Mouse (Mus musculus) hindbrain, postnatal 0 days (tissue): ENCODE results near the gene Rpp38. TPM values are rescaled to one million over a fixed set of nuclear protein-coding genes. Genes with fewer than 3 reads are reported as not detected.
A peak's percentile ranks its signal among the peaks of the same experiment; 100 is the strongest.

Experiments used
- ATAC-seq: fragments of 200-750 bp; cut with Nextera tagmentation; 2 replicates; pipeline ENCODE4 v1.8.0; 2017; ENCODE audit warnings: mild to moderate bottlenecking, moderate TSS enrichment, moderate library complexity
- DNase-seq: peaks from one replicate; pipeline ENCODE4 v3.0.0-alpha.2; 2015; ENCODE audit warnings: low spot score
- H3K27ac ChIP-seq: fragments of 300-500 bp; sonication (generic); 2 replicates; pipeline ENCODE4 v1.5.1; 2014; ENCODE audit warnings: mild to moderate bottlenecking
- H3K27me3 ChIP-seq: fragments of 300-500 bp; sonication (generic); 2 replicates; pipeline ENCODE4 v1.6.1; 2014; ENCODE audit warnings: low read length, mixed read lengths; ENCODE audit not compliant: insufficient read depth
- H3K36me3 ChIP-seq: fragments of 300-500 bp; sonication (generic); 2 replicates; pipeline ENCODE4 v1.6.1; 2014; ENCODE audit warnings: low read length, mixed read lengths; ENCODE audit not compliant: insufficient read depth
- H3K4me1 ChIP-seq: fragments of 300-500 bp; sonication (generic); 2 replicates; pipeline ENCODE4 v1.6.1; 2014; ENCODE audit warnings: antibody characterized with exemption, low read length, mixed read lengths; ENCODE audit not compliant: insufficient read depth
- H3K4me2 ChIP-seq: fragments of 300-500 bp; sonication (generic); 2 replicates; pipeline ENCODE4 v1.6.1; 2014; ENCODE audit warnings: low read depth, mild to moderate bottlenecking, low read length, moderate library complexity, mixed read lengths
- H3K4me3 ChIP-seq: fragments of 300-500 bp; sonication (generic); 2 replicates; pipeline ENCODE4 v1.5.1; 2014; ENCODE audit warnings: low read length
- H3K9ac ChIP-seq: fragments of 300-500 bp; sonication (generic); replicated peaks from 2 replicates; pipeline ENCODE4 v1.6.1; 2014; ENCODE audit warnings: mild to moderate bottlenecking, low read length, moderate library complexity, mixed read lengths
- H3K9me3 ChIP-seq: fragments of 300-500 bp; sonication (generic); 2 replicates; pipeline ENCODE4 v1.6.1; 2016; ENCODE audit warnings: low read length, mixed read lengths
- CTCF ChIP-seq: IDR thresholded peaks from 2 replicates; pipeline ENCODE4 v1.5.1; 2016; ENCODE audit warnings: antibody characterized with exemption, control low read depth, low read depth
- WGBS: fragments of 180-500 bp; shearing (Covaris S2); extraction: QIAGEN DNeasy Blood & Tissue Kit; methylation state at CpG from one replicate; pipeline ENCODE4 v1.1.7; 2014; 5-methylcytosine and 5-hydroxymethylcytosine counted together
- polyA plus RNA-seq: library from polyadenylated mRNA; unstranded; fragments of >200 nt; fragmentation: Nextera tagmentation; extraction: Ambion mirVana; gene quantifications from 2 replicates; pipeline ENCODE4 v1.2.1, GENCODE M21; 2015
- total RNA-seq: library from RNA; depleted of rRNA; stranded (reverse); fragments of >200 nt; gene quantifications from 2 replicates; pipeline ENCODE4 v1.2.3, GENCODE M21; 2014

The Rpp38 gene
- total and polyA plus RNA-seq, 2 experiments from 2014 or later, result 7.0 to 7.1 TPM

DNA sequence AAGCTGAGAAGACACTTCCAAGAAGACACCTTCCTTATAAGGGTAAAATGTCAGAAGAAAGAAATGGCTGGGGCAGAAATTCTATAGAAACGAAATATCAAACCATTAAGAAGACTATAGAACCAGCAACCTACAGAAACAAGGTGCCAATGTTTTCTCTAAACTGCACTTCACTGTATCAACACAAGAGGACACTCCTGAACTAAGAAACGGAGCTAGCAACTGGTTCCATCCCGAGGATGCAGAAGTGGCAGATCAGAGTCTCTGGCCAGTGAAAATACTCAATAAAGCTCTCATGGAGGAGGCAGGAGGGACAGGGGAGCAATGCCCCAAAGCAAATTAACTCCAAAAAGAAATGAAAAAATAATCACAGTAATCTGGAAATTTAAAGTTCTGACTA lies 16.5 kb upstream of the Rpp38 start:
- WGBS, result 24% methylated on average over 3 of the region's 3 CpGs
- peak; percentile 89 for TF ChIP-seq CTCF
- ATAC-seq (peak; percentile 59; the same call in 1 of the 2 replicates), DNase-seq (peak; percentile 78)
- no peaks in the 10 kb centered on the region for H3K9me3 ChIP-seq
- H3K4me3 ChIP-seq, result no peak overlapping the region
- H3K9ac ChIP-seq, result no peak overlapping the region
- no peaks in the 10 kb centered on the region for H3K27me3 ChIP-seq
- no peaks in the 10 kb centered on the region for H3K4me1 ChIP-seq
- H3K36me3 ChIP-seq, result no peaks in the 10 kb centered on the region
- no peak overlapping the region for H3K4me2 ChIP-seq
- no peak overlapping the region for H3K27ac ChIP-seq

DNA sequence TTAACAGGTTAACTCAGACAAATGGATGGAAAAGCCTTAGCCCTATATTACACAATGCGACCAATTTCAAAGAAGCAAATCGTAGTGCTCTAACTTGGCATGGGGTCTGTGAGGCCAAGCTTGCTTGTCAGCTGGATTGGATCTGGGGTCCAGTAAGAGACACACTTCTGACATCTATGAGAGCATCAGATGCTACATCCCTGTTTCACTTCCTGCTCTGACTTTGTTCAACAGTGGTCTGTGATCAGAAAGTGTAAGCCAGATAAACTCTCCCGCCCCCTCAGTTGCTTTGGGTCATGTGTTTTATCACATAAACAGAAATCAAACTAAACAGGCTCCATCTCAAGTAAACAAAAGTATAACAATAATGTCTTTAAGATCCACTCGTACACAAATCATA lies 16.0 kb upstream of the Rpp38 start:
- no peak overlapping the region for H3K27ac ChIP-seq
- H3K36me3 ChIP-seq, result no peaks in the 10 kb centered on the region
- no peaks in the 10 kb centered on the region for H3K27me3 ChIP-seq
- H3K9ac ChIP-seq, result no peak overlapping the region
- 80% methylated on average over 4 of the region's 4 CpGs for WGBS
- ATAC-seq (no peak), DNase-seq (no peak)
- no peak overlapping the region for H3K4me3 ChIP-seq
- TF ChIP-seq CTCF, result no peak
- no peaks in the 10 kb centered on the region for H3K4me1 ChIP-seq
- no peak overlapping the region for H3K4me2 ChIP-seq
- H3K9me3 ChIP-seq, result no peaks in the 10 kb centered on the region

DNA sequence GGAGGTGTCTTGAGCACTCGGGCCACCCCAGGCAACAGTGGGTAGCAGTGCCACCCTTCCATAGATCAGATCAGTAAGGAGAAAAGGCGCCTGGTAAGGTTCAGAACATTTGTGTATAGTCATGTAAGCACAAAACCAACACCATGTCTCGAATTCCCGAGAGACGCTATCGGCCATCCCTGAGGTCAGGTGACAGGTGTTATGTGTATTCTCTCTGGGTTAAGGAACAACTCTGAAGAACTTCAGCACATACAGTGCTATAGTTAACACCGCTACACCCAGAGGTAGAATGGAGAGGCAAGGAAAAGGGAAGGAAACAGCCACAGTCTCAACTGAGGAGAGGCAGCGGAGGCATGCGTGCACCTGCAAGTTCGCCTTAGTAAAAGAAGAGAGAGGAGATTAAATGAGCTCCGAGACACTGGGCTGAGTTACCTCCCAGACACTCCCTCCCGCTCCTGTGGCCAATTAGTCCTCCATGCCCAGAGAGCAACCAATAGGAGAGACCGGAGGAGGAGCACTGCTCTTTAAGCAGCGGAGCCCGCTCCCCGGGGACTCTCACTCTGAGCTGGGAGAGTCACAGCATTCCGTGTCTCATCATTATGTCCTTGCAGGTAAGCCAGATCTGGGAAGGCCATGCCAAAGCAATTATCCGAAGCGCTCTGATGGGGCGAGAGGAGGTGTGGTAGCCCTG lies 3.3 kb upstream of the Rpp38 start, which contains the start of gene Acbd7:
TSS of gene Acbd7 (plus strand) at position 558 of the 691 bp plus-strand sequence.
- ATAC-seq, result peak; percentile 18; the same call in 1 of the 2 replicates
- peak within 1 kb of the TSS; percentile 30 for H3K9ac ChIP-seq

DNA sequence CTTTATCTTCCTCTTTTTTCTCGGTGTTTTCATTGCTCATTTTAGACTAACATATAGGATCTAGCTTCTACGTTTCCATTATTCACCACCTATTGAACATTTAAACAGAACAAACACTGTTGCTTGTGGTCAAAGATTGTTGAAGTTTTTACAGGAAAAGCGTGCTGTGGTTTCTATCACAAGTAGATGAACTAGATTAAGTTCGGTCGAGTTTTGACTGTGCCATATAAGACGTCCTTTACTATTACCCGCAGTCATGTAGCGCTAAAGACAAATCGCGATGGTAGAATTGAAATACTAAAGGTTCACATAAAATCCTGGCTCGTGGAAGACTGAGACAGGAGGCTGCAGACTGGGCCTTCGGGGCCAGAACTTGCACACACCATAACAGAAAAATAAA lies 1.3 kb upstream of the Rpp38 start:
- Histone ChIP-seq H3K4me1 (peaks cover 23% of the 10 kb centered on the region), H3K9me3 (no peaks in the 10 kb centered on the region), H3K27me3 (no peaks in the 10 kb centered on the region), H3K4me3 (no peak overlapping the region), H3K36me3 (0 out of 2 replicates have a peak, but pooled peaks cover 8% of the 10 kb centered on the region), H3K4me2 (no peak overlapping the region), H3K9ac (no peak overlapping the region), H3K27ac (no peak overlapping the region)
- ATAC-seq (no peak), DNase-seq (no peak)
- no peak for TF ChIP-seq CTCF
- 91% methylated on average over 12 of the region's 12 CpGs for WGBS

More for the DNA sequence above, 3.3 kb upstream of the Rpp38 start, which contains the start of gene Acbd7:
- Histone ChIP-seq H3K4me1 (peaks cover 21% of the 10 kb centered on the region), H3K27me3 (no peaks in the 10 kb centered on the region), H3K9me3 (no peaks in the 10 kb centered on the region), H3K27ac (no peak within 1 kb of the TSS), H3K36me3 (no peaks in the 10 kb centered on the region), H3K4me2 (peak within 1 kb of the TSS; percentile 74), H3K4me3 (peak within 1 kb of the TSS; percentile 32)
- no peak for TF ChIP-seq CTCF
- 4% methylated on average over 20 of the region's 20 CpGs for WGBS
- DNase-seq, result peak; percentile 84

DNA sequence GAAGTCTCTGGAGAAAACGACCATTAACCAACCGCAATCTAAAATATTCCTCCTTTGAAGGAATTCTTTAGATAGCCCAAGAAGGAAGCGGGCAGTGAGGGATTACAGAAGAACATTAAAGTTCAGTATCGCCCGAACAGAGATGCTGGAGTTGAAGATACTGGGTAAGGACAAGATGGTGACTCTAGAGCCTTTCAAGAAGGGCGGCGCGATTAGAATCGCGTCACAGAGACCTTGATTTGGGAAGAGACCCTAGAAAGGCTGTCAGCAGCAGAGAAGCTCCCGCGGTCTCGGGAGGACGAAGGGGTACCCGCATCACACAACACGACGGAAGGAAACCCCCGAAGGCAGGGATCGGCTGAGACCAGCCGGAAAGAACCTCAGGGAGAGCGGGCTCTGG lies 387 bp downstream of the Rpp38 start:
- TF ChIP-seq CTCF, result no peak
- peak overlapping the region; percentile 67 for H3K4me3 ChIP-seq
- peaks cover 23% of the 10 kb centered on the region for H3K4me1 ChIP-seq
- peak overlapping the region; percentile 87 for H3K27ac ChIP-seq
- ATAC-seq, result no peak; the same call in 1 of the 2 replicates
- no peaks in the 10 kb centered on the region for H3K9me3 ChIP-seq
- H3K9ac ChIP-seq, result peak overlapping the region; percentile 70
- no peak for DNase-seq
- WGBS, result 2% methylated on average over 21 of the region's 21 CpGs
- peak overlapping the region; percentile 79 for H3K4me2 ChIP-seq
- 0 out of 2 replicates have a peak, but pooled peaks cover 15% of the 10 kb centered on the region for H3K36me3 ChIP-seq
- H3K27me3 ChIP-seq, result no peaks in the 10 kb centered on the region

DNA sequence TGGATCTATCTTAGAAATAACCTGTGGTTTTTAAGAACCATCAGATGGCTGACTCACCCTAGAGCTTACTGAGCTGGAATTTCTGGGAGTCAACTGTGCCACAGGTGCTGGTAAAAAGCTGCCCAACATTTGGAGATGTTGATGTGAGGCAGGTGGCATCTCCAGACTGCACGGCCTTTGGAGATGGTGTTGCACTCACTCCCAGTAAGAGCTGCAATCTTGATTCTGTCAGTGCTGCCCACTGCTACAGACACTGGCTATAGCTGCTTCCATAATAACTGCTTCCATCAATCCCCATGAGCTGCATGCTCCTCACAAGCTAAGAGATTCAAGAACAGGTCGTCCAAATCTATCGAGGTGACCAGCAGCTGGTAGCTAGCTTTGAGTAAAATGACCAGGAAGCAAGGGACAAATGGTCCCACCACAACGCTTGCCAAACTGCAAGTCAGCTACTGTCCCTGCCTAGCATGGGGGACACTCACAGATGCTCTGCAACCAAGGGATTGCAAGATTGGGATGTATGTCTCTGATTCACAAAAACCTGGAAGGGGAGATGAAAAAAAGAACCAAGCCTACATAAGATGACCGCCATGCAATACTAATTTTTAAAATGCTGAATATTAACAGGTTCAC lies 1.3 kb downstream of the Rpp38 start:
- Histone ChIP-seq H3K27me3 (no peaks in the 10 kb centered on the region), H3K27ac (peak overlapping the region; percentile 87; the same call in 1 of the 2 replicates), H3K9me3 (no peaks in the 10 kb centered on the region), H3K4me2 (peak overlapping the region; percentile 79), H3K9ac (no peak overlapping the region; the same call in 1 of the 2 replicates), H3K4me3 (peak overlapping the region; percentile 67), H3K36me3 (peaks cover 19% of the 10 kb centered on the region; the same call in 1 of the 2 replicates), H3K4me1 (peaks cover 21% of the 10 kb centered on the region)
- ATAC-seq (no peak), DNase-seq (no peak)
- WGBS, result 79% methylated on average over 5 of the region's 5 CpGs
- no peak for TF ChIP-seq CTCF
